Mouse (Mus musculus) megakaryocyte, adult 5-6 weeks (primary cell): ENCODE data around the gene Eng. TPM values are rescaled to one million over a fixed set of nuclear protein-coding genes. Genes with fewer than 3 reads are reported as not detected.

Experiments used
- ATAC-seq: 2 replicates; pipeline ENCODE4 v1.8.0; 2016; ENCODE audit warnings: mild to moderate bottlenecking, inconsistent platforms; ENCODE audit not compliant: poor library complexity, severe bottlenecking
- total RNA-seq, 2 experiments: library from RNA; stranded (forward) in 1 of 2; stranded (reverse) in 1 of 2; fragments of 153-499, 151-499 nt in 1 of 2; fragments of 221-1000, 200-1000 nt in 1 of 2; gene quantifications; 2 replicates each; pipeline versions ENCODE4 v1.2.3 to v1.2.4; 2015 to 2017

Eng gene
- total RNA-seq, 2 experiments from 2014 or later = 2.0 to 7.9 TPM

DNA sequence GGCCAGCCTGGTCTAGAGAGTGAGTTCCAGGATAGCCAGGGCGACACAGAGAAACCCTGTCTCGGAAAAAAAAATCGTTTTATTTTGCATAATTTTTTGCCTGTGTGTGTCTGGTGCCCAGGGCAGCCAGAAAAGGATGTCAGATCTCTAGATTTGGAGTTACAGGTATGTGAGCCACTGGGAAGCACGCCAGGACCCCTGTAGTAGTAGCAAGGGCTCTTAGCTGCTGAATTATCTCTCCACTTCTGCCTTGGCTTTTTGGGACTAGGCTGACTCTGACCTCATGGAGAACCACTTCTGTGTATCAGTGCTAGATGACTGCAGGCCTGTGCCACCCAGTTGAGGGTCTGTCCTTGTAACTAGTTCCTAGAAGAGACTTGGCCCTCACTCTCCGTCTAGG, 4.6 kb upstream of the Eng start:
- ATAC-seq = no peak

DNA sequence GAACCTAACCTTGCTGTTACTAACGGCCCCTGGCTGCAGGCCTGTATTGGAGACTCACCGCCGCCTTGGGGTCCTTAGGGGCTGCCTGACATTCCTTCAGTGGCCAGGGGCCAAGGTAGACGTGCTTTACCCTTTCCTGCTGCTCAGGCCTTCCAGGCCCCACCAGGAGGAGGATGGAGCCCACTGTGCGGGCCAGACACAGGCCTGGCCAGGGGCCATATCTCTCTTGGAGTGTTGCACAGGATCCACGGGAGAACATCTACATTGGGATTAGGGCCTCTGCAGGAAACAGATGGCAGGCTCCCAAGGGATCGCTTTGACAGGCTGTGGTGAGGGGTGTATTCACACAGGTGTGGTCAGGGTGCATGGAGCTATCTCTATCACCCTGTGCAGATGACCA, 3.6 kb upstream of the Eng start:
- no peak for ATAC-seq

- ATAC-seq = no peak
These were observed 2.3 kb upstream of the Eng start for GRCm38 (mm10) chr2:32644083-32644482.

- ATAC-seq = no peak
These were observed 1.5 kb upstream of the Eng start for GRCm38 (mm10) chr2:32644799-32645475.

DNA sequence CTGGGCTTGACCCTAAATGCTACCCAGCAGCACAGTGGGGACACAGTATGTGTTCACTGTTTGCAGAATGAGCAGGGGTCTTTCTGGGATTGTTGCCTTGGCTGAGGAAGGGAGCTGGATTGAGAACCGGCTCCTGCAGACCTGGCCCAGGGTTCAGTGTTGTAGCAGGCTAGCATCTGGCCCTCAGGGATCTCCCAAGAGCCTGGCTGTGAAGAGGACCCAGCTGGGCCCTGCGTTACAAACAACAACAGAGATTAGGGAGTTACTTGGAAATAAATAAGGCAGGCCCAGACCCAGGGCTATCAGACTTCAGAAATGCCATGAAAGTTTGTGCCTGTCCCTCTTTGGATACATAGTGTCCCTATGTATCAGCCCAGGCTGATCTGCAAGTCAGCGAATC, 748 bp upstream of the Eng start:
- no peak for ATAC-seq

DNA sequence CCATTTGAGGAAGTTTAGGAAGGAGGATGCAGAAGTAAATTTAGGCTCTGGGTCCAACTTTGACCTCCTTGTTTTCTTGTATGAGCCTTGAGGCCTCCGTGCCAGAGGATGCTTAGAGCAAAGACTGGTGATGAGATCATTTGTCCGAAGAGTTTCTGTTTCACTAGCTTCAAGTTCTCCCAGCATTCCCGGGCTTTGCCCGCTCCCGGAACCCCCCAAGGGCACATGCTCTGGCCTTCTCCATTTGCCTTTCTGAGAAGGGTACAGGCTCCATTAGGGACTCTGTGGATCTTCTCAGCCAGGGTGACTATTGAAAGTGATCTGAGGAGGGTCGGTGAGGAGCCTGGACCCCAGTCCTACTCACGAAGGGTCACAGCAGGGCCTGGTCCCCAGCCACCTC, 971 bp downstream of the Eng start:
- no peak for ATAC-seq

DNA sequence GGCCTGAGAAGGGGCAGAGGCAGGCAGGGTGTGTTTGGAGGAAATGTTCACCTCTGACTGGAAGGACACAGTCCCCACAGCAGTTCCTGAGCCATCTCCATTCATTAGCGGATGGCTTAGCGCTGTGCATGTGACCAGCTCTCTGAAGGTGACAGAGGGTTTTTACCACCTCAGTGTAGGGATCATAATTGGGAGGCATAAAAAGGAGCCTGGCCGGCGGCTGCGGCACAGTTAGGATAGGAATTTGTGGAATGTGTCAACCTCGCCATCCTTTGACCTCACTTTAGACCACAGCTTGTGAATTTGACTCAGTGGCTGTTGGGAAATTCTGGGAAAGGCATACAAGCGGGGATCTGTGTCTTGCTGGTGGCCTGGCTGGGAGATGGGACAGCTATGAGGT, 7.4 kb downstream of the Eng start:
- no peak for ATAC-seq

DNA sequence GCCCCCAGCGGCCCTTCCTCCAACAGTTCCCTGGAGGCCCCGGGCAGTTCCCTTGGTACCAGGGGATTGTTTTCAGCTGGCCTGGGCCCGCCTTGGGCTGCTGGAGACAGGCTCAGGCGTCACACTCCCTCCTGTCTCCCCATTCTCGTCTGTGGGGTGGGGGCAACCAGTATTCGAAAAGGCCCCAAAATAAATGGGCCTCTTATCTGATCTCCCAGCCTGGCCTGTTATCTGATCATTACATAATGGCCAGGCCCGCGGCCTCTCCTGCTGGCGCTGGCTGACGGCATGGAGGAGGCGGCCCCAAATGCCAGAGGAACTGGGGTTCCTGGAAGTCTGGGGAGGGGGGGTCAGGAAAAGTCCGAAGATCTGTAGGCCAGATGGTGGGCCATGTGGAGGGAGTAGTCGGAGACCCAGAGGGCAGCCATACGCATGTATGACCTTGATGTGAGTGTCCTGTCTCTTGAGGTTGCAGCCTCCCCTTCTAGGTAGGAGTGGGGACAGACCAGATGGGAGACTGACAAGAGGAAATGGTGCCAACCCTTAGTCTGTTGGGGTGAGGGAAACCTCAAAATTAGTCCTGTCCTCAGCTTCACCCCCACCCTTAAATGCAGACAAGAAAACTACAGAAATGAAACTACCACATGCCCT, 8.5 kb downstream of the Eng start:
- peak; percentile 40 for ATAC-seq

- ATAC-seq = no peak
These were observed 9.0 kb downstream of the Eng start for GRCm38 (mm10) chr2:32655394-32655744.

- no peak for ATAC-seq
These were observed 9.4 kb downstream of the Eng start for GRCm38 (mm10) chr2:32655826-32656225.

DNA sequence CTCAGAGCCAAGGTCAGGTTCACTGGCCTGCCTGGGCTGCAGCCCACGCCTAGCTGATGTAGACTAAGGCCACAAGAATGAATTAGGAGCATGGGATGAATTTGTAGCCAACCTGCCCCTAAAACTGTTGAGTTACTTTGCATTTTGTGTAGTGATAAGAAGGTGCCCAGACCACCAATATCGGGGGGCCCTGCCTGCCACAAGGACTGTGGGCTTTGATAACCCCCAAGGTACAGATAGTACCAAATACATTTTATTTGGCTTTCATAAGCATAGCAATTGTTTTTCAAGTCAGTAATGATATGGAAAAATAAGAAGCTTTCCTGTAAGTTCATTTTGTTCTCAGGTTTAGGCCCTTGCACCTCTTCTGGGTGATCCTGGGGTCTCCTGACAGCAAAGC, 12.5 kb downstream of the Eng start:
- ATAC-seq = no peak

GRCm38 (mm10) chr2:32661509-32662107, 15.2 kb downstream of the Eng start:
- ATAC-seq = no peak

DNA sequence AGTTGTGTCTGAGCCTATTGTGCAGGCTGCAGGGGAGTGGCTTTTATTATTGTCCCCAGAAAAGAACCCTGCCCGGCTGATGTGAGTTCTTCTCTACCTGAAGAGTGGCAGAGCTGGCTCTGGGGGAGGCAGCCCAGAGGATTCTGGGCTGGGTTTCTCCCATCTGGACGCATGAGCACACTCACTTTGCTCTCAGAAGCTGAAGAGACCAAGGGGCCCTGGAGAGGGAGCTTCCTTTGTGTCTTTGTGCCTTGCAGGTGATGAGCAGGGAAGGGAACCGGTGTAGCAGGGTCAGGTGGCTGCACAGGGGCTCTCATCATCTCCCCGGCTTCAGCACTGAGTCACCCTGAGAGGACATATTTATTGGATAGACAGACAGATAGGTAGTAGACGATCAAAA, 15.9 kb downstream of the Eng start:
- ATAC-seq = no peak

- no peak for ATAC-seq
These were observed 18.9 kb downstream of the Eng start for GRCm38 (mm10) chr2:32665345-32665744.

DNA sequence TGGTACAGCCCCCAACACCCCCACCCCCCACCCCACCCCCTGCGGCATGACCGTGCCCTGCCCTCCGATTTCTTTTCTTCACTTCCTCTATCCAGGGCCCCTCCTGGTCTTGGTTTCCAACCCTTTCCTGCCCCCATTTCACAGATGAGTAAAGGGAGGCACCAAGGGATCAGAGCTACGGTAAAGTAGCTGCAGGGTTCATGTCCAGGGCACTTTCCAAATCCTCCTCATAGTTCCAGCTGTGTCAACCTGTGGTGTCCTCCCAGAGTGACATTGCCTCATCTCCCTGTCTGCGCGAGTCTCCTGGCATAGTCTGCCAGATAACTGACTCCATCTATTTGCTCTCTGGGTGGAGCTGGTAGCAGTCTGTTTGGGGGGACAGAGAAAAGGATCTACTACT, 19.5 kb downstream of the Eng start:
- no peak for ATAC-seq

- no peak for ATAC-seq
These were observed 21.4 kb downstream of the Eng start for GRCm38 (mm10) chr2:32667775-32668174.

DNA sequence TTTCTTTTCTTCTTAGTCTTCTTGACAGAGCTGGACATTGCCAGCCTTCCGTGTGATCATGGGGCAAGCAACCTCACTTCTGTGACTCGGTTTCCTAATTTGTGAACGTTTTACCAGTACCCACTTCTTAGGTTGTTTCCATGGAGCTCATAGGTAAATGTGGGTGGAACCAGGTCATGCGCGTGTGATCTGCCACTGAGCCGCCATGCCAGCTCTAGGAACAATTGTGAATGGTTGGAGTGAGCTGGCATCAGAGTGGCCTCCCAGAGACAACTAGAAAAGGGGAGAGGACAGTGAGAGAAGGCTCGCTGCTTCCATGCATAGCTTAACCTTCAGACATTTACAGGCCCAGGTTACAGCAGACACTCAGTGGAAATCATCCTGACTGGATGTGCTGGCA, 21.8 kb downstream of the Eng start:
- no peak for ATAC-seq

DNA sequence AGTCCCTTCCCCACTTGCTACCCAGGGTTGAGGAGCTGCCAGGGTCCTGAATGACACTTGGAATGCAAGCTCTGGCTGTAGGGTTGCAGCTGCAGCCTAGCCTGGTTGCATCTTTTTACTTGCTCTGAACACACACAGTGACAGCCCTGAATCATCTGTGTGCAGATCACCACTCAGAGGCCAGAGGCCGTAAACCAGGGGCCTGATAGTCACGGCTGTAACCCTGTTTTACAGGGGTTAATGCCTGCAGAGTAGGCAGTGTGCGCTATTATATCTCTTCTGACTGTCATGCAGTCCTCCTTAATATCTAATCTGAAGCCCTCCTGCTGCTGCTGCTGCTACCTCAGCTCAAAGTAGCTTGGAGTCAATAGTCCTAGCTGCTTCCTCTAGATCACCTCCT, 23.5 kb downstream of the Eng start:
- no peak for ATAC-seq

DNA sequence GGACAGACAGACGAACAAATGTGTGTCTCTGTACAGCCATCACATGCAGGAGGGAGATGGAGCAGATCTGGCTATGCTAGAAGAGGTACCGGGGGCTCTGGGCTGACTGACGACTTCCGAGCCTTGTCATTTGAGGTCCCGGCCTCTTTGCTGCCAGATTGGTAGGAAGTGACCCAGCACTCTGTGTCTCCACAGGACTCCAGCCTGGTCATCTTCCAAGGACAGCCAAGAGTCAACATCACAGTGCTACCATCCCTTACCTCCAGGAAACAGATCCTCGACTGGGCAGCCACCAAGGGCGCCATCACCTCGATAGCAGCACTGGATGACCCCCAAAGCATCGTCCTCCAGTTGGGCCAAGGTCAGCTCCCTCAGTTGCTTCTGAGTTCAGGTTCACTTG, 24.8 kb downstream of the Eng start:
- ATAC-seq = no peak

- no peak for ATAC-seq
These were observed 25.7 kb downstream of the Eng start for GRCm38 (mm10) chr2:32671907-32672595.

DNA sequence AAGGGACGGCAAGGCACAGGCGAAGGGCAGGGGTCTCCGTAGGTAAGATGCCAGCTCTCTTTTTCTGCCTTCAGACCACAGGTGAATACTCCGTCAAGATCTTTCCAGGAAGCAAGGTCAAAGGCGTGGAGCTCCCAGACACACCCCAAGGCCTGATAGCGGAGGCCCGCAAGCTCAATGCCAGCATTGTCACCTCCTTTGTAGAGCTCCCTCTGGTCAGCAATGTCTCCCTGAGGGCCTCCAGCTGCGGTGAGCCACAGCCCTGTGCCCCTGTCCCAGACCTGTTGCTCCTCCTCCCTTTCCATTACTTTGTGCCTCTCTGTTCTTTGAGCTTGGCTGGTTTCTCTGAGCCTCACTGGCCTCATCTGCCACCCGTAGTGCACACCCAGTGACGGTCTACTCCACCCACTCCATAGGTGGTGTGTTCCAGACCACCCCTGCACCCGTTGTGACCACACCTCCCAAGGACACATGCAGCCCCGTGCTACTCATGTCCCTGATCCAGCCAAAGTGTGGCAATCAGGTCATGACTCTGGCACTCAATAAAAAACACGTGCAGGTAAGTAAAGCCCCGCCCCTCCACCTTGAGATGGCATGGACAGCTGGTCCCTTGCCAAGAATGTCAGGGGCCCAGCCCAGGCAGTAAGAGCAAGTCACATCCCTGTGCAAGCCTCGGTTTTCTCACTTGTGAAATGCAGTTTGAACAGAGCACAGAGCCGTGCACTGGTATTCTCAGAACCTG, 27.0 kb downstream of the Eng start:
- no peak for ATAC-seq
